Mouse (Mus musculus) left cerebral cortex, postnatal 14 days (tissue): ENCODE measurements at regions not wholly inside any gene's neighbourhood (a gene's known extent, or its start where the extent isn't known, plus 50 kb on each side); places are given as distances from the start of the nearest gene placed in this dataset.
A peak's percentile ranks its signal among the peaks of the same experiment; 100 is the strongest.

ENCODE experiments used
- DNase-seq, 2 experiments: peaks; one replicate each; pipeline ENCODE4 v3.0.0; 2021 to 2022; ENCODE audit warnings: low spot score in 2 of 2, mixed read lengths in 1 of 2
- intact Hi-C: fragments of 180-260 bp; cut with DNase I; formaldehyde crosslinking; loops from one replicate; pipeline ENCODE4 v1.15.1; 2025

DNA sequence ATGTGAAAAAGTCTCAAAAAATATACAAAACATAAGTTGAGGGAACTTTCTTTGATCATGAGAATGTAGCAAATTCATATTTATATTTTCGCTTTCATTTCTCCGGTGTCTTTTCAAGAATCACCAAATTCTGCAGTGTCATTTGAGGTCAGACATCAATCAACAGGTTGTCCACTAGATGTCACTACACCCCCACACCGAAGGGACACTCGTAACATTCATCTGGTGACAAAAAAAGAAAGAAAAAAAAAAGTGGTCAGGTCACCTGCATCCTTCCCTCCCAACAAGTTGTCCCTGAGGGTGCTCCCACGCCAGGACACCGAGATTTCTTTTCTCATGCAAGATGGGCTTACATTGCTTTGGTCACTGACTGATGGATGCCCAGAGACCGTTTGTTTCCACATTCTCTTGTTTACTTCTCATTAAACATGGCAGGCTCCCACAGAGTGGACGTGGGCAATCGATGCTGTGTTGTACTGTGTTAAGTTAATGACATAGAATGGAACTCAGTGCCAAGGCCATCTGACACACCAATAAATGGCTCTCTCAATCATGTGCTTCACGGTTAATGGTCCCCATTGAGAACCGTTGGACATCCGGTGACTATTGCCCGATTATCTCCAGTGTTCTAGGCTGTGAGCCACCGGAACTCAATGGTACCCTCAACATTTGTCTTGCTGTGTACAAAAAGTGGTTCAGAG lies 199.1 kb upstream of the Gadl1 start:
- intact Hi-C loops = loop anchor here (2.0 kb wide), 1 partner anchor 331 kb away; no protein-coding TSS in a partner anchor
- peak in 1 of 2 experiments; percentile 34 for DNase-seq

DNA sequence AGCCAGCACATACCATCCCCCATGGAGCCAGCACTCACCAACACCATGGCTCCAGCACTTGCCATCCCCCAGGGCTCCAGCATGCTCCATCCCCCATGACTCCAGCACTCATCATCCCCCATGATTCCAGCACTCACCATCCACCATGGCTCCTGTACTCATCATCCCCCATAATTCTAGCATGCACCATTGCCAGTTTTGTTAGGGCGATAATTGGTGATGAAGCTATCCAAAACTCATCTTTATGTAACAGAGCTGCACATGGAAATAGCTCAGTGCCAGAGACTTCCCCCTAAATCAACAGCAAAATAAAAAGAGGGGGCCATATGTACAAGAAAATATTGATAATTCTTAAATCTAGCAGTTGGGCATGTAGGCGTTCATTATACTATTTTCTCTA lies 188.9 kb upstream of the Gadl1 start:
- DNase-seq = no peak
- intact Hi-C loops = no loop called here

DNA sequence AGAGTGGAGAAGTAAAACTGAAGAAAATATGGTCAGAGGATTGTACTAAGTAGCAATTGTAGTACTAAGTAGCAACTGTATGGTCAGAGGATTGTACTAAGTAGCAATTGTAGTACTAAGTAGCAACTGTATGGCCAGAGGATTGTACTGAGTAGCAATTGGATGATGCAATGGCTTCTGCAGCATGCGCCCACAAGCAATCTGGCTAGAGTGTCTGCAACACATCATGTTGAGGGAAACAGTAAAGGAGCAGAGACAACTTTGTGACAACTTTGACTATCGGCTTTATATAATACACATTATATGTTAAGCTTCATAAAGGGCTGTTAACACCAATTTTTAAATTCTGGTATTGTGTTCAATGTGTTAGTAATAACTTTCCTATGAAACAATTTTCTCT lies 188.4 kb upstream of the Gadl1 start:
- no peak for DNase-seq
- intact Hi-C loops = no loop called here

DNA sequence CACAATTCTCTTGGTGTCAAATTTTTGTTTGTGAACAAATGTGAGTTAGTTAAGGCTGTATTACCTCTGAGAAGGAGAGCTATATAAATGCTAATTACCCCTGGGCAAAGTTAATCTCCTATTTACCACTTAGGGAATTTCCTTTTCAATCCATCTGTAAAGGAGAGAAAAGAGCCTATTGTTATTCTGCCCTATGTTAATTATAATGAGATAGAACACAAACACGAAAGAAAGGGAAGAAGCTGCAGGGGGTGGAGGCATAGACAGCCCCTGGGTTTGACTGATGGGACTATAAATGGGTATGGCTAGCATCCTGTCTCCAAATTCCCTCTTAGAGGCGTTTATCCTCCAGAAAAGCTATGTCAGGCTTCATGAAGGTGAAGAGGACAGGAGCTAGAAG lies 185.2 kb upstream of the Gadl1 start:
- DNase-seq = no peak
- intact Hi-C loops = no loop called here

DNA sequence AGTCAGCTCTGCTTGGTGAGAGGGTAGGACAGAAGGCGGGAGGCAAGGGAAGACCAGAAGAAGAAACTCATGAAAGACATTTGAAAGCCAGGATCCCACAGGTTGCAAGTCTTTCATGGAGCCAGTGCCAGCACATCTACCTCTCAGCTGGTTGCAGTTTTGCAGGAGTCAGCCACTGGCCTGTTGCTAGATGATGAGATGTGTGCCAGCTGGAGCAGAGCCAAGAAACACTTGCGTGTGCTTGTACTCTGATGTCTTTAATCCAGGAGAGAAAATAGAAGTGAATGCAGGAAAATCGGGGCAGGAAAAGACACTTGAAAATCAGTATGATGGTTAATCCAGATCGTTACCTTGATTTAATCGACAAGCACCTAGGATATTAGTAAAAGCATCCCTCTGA lies 181.9 kb upstream of the Gadl1 start:
- intact Hi-C loops = no loop called here
- DNase-seq = peak; percentile 40 to 54

DNA sequence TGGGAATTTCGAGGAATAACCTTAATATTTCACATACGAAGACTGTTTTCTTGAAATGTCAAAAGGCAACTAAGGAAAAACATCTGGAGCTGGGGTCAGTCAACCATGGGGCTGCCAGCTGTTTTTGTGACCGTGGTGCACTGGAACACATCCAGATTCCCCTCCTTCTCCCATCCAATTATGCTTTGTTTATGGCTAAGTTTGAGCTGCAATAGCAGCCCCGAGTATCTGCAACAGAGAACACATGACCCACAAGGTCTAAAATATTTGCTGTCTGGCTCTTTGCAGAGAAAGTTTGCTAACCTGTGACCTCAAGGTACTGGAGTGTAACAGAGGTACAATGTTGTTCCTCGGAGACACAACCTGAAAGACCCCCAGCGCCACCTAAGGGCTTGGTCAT lies 177.7 kb upstream of the Gadl1 start:
- no peak for DNase-seq
- intact Hi-C loops = no loop called here

DNA sequence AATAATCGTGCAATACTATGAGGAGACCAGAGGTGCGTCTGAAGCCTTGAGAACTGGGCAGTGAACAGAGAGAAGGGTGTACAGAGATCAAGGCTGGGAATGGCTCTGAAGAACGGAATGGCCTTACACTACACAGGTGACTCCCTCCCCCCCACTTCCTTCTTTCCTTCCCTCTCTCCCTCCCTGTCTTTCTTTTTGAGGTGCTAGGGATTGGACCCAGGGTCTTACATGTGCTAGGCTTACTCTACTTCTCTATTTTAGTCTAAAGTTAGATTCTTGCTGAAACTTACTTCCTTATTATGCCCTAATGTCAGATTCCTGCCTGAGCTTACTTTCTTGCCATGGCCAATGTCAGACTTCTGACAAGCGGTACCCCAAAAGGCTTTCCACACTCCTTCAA lies 176.2 kb upstream of the Gadl1 start:
- intact Hi-C loops = no loop called here
- no peak for DNase-seq

DNA sequence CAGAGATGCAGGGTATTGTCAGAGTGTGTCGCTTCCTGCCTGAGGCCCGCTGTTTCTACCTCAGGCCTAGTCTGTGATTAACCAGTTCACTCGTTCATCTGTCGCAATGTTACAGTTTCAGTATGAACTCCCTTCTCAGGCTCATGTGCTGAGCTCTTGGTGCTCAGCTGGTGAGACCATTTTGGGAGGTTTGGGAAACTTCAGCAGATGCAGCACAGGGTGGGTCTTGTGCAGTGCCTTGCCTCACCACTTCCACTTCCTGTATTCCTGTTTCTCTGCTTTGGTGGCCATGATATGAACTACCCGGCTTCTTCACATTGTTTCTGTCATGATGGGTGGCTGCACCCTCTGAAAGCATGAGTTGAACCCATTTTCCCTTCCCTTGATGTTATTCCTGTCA lies 169.3 kb upstream of the Gadl1 start:
- DNase-seq = no peak
- intact Hi-C loops = no loop called here

DNA sequence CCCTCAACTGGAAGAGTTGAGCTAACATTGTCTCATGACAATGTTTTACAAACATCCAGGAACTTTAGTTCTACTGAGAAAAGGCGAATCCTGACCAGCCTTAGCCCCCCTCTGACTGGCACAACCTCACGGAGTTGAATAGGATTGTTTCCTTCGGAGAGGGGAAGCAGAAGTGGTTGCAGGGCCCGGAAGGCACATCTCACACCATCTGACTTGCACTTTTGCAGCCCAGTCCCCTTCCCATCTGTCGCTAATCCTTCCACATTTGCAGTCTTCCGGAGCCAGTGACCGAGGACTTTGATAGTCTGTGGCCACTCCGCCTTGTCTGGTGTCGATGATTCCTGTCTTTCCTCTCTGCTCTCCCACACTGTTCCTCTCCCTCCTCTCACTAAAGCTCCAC lies 162.8 kb upstream of the Gadl1 start:
- intact Hi-C loops = no loop called here
- DNase-seq = no peak

DNA sequence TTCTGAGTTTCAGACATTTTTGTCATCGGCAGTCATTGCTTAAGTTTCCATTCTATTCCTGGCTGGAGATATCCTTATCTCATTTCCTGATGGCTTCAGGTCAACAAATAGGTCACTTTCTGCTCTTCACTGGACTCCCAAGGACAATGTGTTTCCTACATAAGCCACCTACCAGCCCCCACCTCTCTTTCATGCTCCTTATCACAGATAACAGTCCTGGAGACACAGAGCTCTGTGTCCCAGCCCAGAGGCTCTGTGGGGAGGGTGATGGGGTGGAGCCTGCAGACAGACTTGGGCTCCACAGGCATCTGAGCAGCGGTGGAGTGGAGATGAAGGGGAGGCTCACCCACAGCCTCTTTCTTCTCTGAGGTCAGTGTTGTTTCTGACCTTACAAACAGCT lies 148.8 kb upstream of the Gadl1 start:
- no peak for DNase-seq
- intact Hi-C loops = no loop called here

DNA sequence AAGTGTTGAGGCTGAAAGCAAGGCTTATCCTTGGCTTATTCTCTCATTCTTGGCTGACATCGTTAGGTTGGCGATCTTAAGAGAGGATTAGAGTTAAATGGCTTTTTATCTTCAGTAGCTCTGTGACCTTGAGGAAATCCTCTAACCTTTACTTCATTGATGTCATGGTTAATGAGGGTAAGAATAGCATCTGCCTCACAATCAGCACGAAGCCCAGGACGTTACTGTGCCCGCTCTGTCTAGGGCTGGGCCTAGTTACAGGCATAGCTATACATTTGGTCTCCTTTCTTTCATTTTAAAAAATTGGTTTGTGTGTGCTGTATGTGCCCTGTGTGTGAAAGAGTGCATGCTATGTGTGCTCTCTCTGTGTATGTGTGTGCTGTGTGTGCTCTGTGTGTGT lies 145.1 kb upstream of the Gadl1 start:
- DNase-seq = no peak

DNA sequence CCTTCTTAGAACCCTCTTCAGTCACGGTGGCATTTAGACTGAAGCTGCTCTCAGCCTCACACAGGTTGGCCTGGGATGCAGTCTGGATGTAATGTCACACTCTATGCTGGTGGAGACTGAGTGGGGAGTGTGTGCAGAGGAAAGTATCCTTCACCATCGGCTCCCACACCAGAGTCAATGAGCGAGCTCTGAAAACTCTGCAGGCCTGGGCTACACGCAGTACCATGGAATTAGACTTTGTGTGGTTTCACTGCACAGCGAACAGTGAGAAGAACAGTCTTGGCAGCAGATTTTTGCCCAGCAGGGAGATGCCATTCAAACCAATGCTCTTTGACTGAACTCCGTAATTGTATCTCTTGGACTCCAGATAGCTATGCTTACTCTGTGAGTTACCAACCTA lies 142.8 kb upstream of the Gadl1 start:
- intact Hi-C loops = no loop called here

More for the DNA sequence above, 145.1 kb upstream of the Gadl1 start:
- intact Hi-C loops = no loop called here

DNA sequence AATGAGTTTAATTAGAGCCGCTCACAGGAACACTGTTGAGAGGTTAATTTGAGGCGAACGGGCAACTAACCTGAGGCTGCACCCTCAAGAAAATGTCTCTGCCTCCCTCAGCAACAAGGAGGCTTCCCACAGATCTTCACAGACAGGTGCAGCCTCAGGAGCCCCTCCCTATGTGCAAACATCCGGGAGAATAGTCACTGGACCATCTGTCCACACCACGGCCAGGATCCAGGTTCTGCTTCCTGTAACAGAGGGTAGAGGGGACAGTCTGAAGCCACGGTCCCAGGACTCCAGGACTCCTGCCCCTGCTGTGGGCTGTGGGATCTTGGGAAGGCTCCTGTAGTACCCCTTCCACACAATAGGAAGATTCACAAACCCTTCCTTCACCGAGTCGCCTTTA lies 134.1 kb upstream of the Gadl1 start:
- intact Hi-C loops = no loop called here

More for the DNA sequence above, 142.8 kb upstream of the Gadl1 start:
- DNase-seq = no peak

DNA sequence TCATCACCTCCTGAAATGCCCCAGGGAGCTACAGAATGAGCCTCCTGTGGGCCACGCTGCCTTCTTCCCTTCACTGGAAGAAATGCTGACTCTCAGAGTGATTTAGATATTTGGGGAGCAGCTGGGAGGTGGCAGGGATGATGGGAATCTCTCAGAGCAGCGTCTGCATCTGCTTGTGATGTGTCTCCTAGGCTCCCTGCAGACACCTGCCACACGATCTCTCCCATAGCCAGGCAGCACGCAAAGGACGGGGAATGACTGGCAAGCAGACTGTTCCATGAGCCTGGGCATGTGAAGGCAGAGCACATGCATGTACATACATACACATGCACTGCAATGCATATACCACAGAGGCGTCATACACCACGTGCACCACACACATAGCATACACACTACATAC lies 133.4 kb upstream of the Gadl1 start:
- DNase-seq = peak; percentile 21 to 25
- intact Hi-C loops = no loop called here

More for the DNA sequence above, 134.1 kb upstream of the Gadl1 start:
- no peak for DNase-seq

DNA sequence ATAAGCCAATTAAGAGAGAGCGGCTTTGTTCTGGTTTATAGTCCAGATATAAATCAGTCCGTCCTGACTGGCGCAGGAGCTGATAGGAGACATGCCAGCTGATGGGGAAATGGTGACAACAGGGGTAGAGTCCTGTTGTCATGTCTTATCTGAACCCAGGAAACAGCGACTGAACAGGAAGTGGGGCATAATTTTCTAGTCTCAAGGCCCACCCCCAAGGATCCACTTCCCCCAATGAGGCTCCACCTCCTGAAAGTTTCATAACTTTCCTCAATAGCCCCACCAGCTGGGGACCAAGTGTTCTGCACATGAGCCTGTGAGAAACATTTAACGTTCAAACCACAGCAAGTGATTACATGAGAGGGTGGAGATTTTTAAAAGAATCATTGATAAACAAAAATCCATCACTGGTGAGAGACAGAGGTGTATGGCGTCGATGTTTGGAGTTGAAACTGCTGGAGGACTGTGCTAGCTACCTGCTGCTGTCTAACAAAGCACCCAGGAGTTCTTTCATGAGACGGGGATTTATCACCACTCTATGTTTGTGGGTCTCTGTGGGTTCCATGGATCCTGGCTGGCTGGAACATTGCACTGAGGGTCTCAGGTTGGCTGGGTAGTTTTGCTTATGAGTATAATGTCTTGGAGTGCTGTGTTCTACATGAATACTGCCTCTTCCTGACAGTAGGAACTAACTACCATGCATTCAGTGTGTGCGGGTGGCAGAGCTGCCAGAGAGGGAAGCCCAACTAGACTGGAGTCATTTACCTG lies 132.0 kb upstream of the Gadl1 start:
- intact Hi-C loops = no loop called here

DNA sequence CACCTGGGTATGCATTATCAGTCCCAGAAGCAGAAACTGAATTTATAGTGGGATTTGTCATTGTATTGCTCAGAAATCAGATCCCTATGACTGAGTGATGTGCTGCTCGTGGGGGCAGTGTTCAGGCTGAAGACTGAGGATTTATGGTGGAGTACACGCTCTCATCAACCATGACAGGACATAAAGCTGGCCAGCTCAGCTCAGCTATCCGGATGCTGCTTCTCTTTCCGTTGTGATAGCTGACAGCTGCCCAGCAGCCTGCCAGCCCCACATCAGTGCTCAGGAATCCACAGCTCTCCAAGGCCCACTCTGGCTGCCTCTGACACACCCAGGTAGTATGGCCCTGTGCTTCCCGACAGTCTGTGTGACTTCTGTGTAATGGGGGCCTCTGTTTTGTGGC lies 130.4 kb upstream of the Gadl1 start:
- intact Hi-C loops = no loop called here

More for the DNA sequence above, 132.0 kb upstream of the Gadl1 start:
- DNase-seq = no peak

DNA sequence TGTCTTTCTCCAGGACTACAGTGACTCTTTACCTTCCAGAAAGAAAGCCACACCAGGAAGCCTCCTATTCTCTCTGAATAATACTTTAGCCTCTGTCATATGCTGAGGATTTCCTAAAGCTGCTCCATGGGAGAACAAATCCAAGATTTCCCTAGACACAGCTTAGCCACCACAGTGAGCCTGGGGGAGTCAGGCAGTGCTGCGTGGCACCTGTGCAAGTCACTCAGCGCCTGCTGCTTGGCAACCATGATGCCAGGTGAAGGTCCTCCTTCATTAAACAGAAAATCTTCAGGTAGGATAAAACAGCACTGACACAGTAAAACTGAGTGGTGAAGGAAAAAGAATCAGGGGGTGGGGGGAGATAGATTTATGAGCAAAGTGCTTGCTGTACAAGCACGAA lies 109.9 kb upstream of the Gadl1 start:
- intact Hi-C loops = no loop called here
- DNase-seq = no peak

More for the DNA sequence above, 130.4 kb upstream of the Gadl1 start:
- no peak for DNase-seq

DNA sequence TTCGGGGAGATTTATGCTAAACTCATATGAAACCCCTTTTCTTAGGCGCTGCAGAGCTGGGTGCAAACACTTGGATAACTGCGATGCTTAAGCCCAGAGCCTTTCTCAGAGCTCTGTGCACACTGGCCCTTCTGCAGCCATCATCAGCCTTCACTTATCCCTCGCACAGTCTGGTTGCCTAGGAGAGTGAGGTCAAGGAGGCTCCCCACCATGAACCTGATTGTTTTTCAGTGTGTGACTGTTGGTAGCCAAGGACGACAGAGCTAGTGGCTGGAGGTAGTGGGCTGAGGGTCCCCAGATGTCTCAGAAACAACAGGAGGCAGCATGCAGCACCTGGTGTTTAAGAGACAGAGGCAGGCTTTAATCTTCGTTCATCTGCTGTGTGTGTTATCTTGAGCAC lies 108.6 kb upstream of the Gadl1 start:
- intact Hi-C loops = no loop called here
- no peak for DNase-seq

DNA sequence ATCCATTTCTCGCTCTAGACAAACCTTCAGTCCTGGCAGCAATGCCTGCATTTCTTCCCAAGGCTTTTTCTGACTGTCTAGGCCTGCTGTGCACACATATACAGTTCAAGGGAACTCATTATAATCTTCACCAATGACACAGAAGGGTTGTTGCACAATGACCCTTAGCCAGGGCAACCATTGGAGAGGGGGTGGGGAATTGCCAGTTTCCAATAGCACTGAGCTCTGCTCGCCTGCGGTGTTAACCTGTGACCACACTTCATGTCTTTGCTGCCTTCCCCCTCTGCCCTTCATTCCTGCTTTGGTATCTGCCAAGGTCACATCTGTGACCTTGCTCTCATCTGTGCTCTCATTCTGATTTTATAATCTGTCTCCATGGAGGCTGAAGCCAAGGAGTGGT lies 106.2 kb upstream of the Gadl1 start:
- intact Hi-C loops = no loop called here
- DNase-seq = no peak

DNA sequence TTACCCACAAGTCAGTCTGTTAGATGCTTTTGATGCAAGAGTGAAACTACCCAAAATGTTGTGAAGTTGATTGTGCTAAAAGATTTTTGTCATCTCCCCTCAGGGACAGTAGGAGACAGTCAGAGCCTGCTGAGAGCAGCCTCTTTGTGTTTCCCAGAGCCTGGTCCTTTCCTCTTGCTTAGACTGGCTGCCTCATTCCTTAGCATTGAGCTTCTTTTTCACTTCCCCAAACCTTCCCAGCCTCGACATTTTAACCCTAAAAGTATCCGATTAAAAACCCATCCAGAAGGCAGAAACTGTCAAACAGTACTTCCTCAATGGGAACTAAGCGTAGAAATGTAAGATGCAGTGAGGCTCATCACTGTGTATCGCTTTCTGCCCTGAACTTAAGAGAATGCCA lies 104.0 kb upstream of the Gadl1 start:
- no peak for DNase-seq
- intact Hi-C loops = no loop called here

DNA sequence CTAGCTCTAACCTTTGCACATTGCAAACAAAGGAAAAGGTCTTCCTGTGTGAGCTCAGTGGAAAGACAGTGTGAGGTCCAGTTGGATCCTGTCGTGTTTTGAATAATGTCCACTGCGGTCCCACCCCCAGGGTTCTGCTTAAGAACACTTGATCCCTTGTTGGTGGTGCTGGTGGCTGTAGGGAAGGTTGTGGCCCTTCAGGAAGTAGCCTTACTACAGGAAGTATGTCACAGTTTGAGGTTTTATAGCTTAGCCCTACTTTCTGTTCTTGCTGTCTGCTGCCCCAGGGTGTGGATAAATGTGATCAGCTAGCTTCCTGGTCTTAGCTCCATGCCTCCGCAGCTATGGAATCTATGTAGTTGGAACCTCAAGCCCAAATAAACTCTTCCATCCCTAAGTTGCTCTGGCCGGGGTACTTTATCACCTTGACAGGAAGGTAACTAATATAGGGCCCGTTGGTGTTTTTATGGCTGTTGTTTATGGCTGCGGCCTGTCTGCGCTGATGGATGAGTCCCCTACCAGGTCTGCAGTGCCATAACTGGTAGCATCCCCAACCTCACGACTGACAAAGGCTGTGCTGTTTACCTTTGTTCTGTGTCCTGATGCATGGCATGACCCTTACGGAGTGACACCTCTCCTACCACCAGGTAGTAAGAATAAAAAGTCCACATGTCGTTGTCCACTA lies 103.1 kb upstream of the Gadl1 start:
- DNase-seq = no peak
- intact Hi-C loops = no loop called here
